Mouse (Mus musculus) spleen, adult 2 months (tissue): ENCODE results near the gene Ccdc92b.

Source experiments
- CTCF ChIP-seq: fragments of 200-500 bp; IDR thresholded peaks from 2 replicates; pipeline ENCODE4 v1.5.1; 2011; ENCODE audit warnings: mild to moderate bottlenecking, inconsistent platforms; ENCODE audit not compliant: insufficient read depth, insufficient read length, insufficient replicate concordance; ENCODE audit errors: extremely low read depth
- POLR2A ChIP-seq: fragments of 200-500 bp; IDR thresholded peaks from 2 replicates; pipeline ENCODE4 v1.6.1; 2011; ENCODE audit warnings: low read depth, low read length, inconsistent platforms

DNA sequence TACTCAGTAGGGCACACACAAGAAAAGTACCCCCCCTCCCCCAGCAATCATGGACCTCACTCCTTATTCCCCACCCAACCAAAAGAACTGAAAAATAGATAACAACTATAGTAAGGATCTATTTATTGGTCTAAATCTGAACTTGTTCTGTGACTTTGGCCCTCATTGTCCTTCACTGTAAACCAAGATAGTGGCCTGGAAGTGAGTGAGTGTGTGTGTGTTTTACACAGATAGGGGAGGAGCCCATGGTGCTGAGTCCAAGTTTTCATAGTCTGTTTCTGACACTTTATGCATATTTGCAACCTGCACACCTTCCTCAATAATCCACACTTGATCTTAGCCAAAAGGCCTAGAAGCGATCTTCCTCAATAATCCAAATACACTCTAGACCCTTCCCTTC lies 29.3 kb downstream of the Ccdc92b start:
- TF ChIP-seq CTCF (no peak), POLR2A (no peak)
